Mouse (Mus musculus) adrenal gland, postnatal 14 days (tissue): ENCODE measurements around the gene Nfkbib. TPM values are rescaled to one million over a fixed set of nuclear protein-coding genes. Genes with fewer than 3 reads are reported as not detected.
A peak's percentile ranks its signal among the peaks of the same experiment; 100 is the strongest.

Source experiments
- DNase-seq: peaks from one replicate; pipeline ENCODE4 v3.0.0; 2021; ENCODE audit warnings: mixed read lengths
- total RNA-seq: library from RNA; stranded (reverse); gene quantifications from 2 replicates; pipeline ENCODE4 v1.2.3, GENCODE M21; 2021

The Nfkbib gene
- total RNA-seq, 1 experiment from 2014 or later, result 38.5 TPM

- no peak for DNase-seq
Measured at GRCm38 (mm10) chr7:28769414-28769958, 2.2 kb upstream of the Nfkbib start.

DNA sequence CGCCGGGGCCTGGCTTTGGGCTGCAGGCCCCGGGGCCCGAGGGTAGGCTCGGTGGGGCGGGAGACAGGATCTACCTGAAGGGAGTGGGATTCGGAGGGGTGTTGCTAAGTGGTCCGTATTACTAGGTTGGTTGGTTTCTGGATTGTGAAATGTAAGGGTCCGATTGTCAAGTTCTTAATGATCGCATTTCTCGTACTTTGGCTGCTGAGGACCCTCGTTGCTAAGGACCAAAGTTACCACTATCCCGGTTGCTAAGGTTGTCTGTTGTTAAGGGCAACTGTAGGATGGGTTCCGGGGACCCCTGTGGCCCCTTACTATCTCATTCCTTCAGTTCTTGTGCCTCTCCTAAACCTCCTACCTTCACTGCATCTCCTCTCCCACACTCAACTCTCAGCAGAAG is 402 bp downstream of the Nfkbib start:
- no peak for DNase-seq

GRCm38 (mm10) chr7:28766173-28766879 is 986 bp downstream of the Nfkbib start, which contains the start of gene Sirt2:
Gene Sirt2, plus strand, starts transcription at chr7:28766735.
- DNase-seq, result peak; percentile 96

- no peak for DNase-seq
Measured at GRCm38 (mm10) chr7:28765211-28765610, 2.1 kb downstream of the Nfkbib start.

GRCm38 (mm10) chr7:28761907-28762306 is 5.4 kb downstream of the Nfkbib start:
- DNase-seq, result peak; percentile 36

GRCm38 (mm10) chr7:28758623-28759022 is 8.7 kb downstream of the Nfkbib start:
- no peak for DNase-seq

DNA sequence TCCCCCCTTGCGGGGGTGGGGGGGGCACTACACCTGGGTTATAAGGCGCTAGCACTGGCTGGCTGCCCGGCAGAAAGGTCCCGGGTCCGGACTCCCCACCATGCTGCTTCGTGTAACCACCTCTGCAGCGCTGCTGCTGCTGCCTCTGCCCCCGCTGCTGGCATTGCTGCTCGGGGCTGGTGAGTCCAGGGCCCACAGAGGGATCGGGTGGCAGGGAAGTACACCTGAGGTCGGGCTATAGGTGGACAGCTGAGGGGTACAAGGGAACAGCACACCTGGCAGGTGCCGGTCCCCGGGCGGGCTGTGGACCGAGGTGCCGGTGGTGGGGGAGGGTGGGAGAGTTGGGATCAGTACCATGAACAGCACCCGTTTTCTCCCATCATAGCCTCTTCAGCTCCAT is 11.2 kb downstream of the Nfkbib start, which contains the start of gene Ccer2:
Gene Ccer2 (plus strand): TSS at position 96 of the 400 bp plus-strand sequence.
- no peak for DNase-seq

DNA sequence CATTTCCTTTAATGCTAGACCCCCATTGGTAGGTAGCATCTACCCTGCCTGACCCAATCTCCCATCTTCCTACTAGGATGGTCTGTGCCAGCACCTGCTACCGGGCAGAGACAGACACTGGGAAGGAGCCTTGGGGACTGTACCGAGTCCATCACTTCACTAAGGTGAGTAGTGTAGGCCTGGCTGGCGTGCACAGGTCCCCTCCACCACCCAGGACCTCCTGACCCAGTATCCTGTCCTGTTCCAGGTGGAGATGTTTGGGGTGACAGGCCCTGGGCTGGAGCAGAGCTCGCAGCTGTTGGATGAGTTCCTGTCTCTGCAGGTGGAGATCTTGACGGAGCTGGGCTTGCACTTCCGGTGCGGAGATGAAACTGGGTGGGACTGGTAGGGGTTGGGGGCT is 17.4 kb downstream of the Nfkbib start:
- DNase-seq, result no peak

- DNase-seq, result peak; percentile 95
Measured at GRCm38 (mm10) chr7:28741709-28742438, 25.4 kb downstream of the Nfkbib start, which contains the start of the genes Mrps12 and Sars2. Gene Mrps12, minus strand, starts transcription at chr7:28741820. Gene Sars2, plus strand, starts transcription at chr7:28741992.

DNA sequence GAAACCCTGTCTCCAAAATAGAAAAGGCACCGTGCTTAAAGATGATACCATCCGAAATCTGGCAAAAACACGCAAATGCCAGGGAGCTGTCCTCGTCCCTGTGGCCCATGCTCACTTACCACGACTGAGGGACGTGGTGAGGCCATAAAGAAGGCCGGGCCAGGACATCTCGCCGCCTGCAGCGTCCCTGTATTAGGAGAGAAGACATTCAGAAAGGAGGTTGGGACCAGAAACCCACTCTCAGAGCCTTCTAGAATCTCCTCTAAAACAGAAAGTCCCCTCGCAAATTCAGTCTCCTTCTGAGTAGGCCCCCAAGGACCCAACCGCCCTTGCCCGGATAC is 26.0 kb downstream of the Nfkbib start:
- DNase-seq, result no peak

DNA sequence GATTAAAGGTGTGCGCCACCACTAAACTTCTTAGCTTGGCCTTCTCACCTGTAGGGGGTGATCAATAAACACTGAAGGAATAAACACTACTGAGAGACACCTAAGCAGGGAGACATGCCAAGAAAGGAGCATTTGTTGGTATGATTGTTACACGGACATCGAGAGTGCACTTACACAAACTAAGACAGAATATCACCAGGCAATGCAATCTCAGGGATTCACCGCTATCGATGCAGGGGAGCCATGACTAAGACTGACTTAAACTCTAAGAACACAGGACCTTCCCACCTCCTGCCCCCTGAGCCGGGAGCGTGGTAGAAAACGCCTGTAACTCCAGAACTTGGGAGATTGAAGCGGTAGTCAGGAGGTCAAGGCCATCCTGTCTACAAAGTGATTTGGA is 26.4 kb downstream of the Nfkbib start:
- DNase-seq, result no peak

DNA sequence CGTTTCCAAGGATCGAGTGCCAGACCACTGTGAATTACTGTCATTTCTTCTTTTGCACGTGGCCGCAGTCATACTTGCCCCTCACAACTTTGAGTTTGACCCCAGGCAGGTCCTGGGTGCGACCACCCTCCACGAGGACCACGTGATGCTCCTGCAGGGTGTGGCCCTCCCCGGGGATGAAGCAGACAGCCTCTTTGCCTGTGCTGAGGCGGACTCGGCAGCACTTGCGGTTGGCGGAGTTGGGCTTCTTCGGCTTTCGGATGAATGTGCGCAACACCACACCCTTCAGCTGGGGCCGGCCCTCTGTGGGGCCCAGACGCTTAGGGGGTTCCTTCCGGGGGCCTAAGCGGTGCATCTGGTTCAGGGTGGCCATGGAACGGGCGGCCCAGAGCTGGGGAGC is 27.5 kb downstream of the Nfkbib start:
- DNase-seq, result no peak

GRCm38 (mm10) chr7:28735701-28736100 is 31.6 kb downstream of the Nfkbib start:
- no peak for DNase-seq

DNA sequence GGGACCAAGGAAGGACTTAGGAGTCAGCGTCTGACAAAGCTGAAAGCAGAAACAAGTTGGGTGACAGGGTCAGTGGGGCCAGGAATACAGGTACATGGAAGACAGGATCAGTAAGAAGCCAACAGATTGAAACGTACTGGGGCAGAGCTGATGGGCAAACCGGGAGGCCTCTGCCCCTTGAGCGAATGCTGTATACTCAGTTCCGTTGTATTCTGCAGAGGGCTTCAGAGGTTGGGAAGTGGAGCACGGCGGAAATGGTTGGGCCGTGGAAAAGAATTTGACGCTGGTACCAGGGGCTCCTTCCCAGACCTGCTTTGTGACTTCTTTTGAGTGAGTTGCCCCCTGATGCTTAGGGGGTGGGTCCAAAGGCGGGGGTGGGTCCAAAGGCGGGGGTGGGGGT is 34.1 kb downstream of the Nfkbib start:
- no peak for DNase-seq

GRCm38 (mm10) chr7:28732341-28733142 is 34.8 kb downstream of the Nfkbib start:
- peak; percentile 88 for DNase-seq

GRCm38 (mm10) chr7:28727649-28728340 is 39.5 kb downstream of the Nfkbib start:
- DNase-seq, result peak; percentile 52

DNA sequence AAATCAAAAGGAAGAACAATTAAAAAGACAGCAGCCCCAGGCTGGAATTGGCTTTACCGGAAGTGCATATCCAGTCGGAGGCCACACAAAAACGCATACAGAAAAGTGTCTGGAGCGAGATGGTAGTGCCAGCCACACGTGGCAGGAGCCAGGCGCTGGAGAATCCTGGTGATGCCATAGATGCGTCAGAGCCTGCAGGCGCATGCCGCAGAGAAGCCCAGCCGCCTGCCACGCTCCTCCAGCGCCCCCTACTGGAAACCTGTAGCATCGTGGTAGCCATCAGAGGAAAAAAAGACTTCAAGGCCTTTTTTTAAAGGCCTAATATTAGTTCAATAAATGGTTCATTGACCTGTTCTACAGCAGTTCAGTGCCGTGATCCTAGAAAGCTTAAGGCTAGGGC is 40.7 kb downstream of the Nfkbib start:
- peak; percentile 94 for DNase-seq

DNA sequence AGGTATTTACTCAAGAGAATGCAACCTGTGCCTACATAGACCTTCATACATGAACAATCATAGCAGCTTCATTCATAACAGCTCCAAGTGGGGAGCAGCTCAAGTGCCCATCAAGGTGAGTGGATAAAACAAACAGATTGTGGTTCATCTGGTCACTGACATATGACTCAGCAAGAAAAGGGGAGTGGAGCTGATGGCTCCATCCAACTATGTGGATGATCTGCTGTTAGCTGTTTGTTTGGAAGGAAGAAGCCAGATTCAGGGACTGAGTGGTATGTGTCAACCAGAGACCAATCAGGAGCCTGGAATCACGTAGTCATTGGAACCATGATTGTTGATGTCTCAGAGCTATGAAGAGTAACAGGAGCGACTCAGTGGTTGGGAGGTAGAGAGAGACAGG is 42.7 kb downstream of the Nfkbib start:
- DNase-seq, result no peak

DNA sequence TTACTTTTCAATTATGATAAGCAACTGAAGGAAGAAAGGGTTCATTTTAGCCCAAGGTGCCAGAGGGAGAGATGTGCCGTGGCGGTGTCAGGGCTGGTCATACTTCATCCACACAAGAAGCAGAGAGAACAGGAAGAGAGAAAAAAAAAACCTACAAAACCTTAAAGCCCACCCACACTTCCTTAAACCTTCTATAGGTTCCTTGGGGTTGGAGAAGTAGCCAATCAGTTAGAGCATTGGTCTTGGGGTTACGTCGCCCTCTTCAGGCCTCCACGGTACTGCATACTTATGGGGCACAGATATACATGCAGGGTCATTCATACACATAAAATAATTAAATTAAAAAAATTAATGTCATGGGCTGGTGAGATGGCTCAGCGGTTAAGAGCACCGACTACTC is 45.2 kb downstream of the Nfkbib start:
- DNase-seq, result no peak

DNA sequence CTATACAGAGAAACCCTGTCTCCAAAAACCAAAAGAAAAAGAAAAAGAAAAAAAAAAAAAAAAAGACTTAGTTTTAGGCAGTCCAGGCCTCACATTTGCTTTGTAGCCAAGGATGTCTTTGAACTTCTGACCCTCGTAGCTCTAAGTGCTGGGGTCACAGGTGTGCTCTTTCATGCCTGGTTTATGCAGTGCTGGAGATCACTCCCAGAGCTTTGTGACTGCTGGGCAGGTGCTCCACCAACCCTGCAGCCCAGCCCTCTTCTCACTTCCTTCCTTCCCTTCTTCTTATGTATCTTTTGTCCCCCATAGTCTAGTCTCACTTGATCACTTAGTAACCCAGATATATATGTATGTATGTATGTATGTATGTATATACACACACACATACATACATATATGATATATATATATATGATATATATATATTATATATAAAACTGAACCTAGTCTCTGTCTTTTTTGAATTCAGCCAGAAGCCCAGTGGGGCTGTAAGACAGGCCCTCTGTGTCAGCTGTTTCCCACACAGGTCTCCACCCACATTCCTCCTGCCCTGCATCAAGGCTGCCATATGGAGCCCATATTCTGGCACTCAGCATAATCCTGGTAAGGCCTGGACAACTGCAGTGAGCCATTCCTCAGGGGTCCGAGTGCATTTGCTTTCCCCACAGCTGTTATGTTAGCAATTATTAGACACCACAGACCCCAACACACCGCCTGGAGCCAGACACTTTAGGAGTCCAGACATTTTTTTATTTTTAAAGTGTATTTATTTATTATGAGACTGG is 46.4 kb downstream of the Nfkbib start:
- no peak for DNase-seq

GRCm38 (mm10) chr7:28719650-28720049 is 47.7 kb downstream of the Nfkbib start:
- DNase-seq, result no peak
